Mouse (Mus musculus) olfactory bulb, adult 2 months (tissue): ENCODE data around the gene Jaml.

Experiments
- CTCF ChIP-seq: fragments of 200-500 bp; IDR thresholded peaks from 2 replicates; pipeline ENCODE4 v1.5.1; 2012; ENCODE audit warnings: low read depth, mild to moderate bottlenecking, low read length, moderate library complexity; ENCODE audit not compliant: insufficient read depth
- POLR2A ChIP-seq: fragments of 200-500 bp; IDR thresholded peaks from 2 replicates; pipeline ENCODE4 v1.6.1; 2012; ENCODE audit warnings: mild to moderate bottlenecking, low read depth, low read length, moderate library complexity; ENCODE audit not compliant: insufficient read depth

GRCm38 (mm10) chr9:45062677-45063076, 16.3 kb upstream of the Jaml start:
- TF ChIP-seq POLR2A: no peak
- no peak for TF ChIP-seq CTCF
